Mouse (Mus musculus) MEL (cell line): Measurements from ENCODE around the gene Epb41l1. TPM values are rescaled to one million over a fixed set of nuclear protein-coding genes. Genes with fewer than 3 reads are reported as not detected.

Experiments used
- DNase-seq: peaks from one replicate; pipeline ENCODE4 v3.0.0; 2011; ENCODE audit warnings: low read depth, low spot score
- H3K27ac ChIP-seq: 2 replicates; pipeline ENCODE4 v1.5.1; 2012; ENCODE audit warnings: low read depth, mild to moderate bottlenecking, control low read depth, low read length, moderate library complexity; ENCODE audit not compliant: control insufficient read depth
- H3K27me3 ChIP-seq, 2 experiments: fragments of 150-350 bp in 1 of 2; sonication (generic) in 1 of 2; 2 replicates each; pipeline ENCODE4 v1.6.1; 2012; ENCODE audit warnings: low read length in 2 of 2, mild to moderate bottlenecking in 2 of 2, improper control_type of control experiment in 1 of 2, moderate library complexity in 1 of 2; ENCODE audit not compliant: insufficient read depth in 2 of 2, control insufficient read depth in 1 of 2
- H3K36me3 ChIP-seq, 2 experiments: 2 replicates each; pipeline ENCODE4 v1.6.1; 2012 to 2014; ENCODE audit warnings: low read length in 2 of 2, improper control_type of control experiment in 1 of 2, inconsistent platforms in 1 of 2, mild to moderate bottlenecking in 1 of 2; ENCODE audit not compliant: insufficient read depth in 2 of 2, control insufficient read depth in 1 of 2
- H3K4me1 ChIP-seq, 2 experiments: fragments of 150-350 bp in 1 of 2; sonication (generic) in 1 of 2; 2 replicates each; pipeline ENCODE4 v1.6.1; 2012; ENCODE audit warnings: low read length in 2 of 2, improper control_type of control experiment in 1 of 2, mild to moderate bottlenecking in 1 of 2; ENCODE audit not compliant: insufficient read depth in 2 of 2, control insufficient read depth in 1 of 2
- H3K4me3 ChIP-seq, 2 experiments: fragments of 150-350 bp in 1 of 2; sonication (generic) in 1 of 2; 2 replicates each; pipeline ENCODE4 v1.5.1; 2012; ENCODE audit warnings: low read depth in 2 of 2, low read length in 2 of 2, mild to moderate bottlenecking in 2 of 2, moderate library complexity in 2 of 2, control low read depth in 1 of 2, improper control_type of control experiment in 1 of 2; ENCODE audit not compliant: control insufficient read depth in 1 of 2, insufficient read depth in 1 of 2
- H3K79me2 ChIP-seq: 2 replicates; pipeline ENCODE4 v1.6.1; 2012; ENCODE audit warnings: mild to moderate bottlenecking, low read length, moderate library complexity; ENCODE audit not compliant: control insufficient read depth, poor library complexity, insufficient read depth
- H3K9ac ChIP-seq: 2 replicates; pipeline ENCODE4 v1.6.1; 2012; ENCODE audit warnings: low read depth, mild to moderate bottlenecking, control low read depth, low read length, moderate library complexity; ENCODE audit not compliant: control insufficient read depth, poor library complexity, severe bottlenecking
- H3K9me3 ChIP-seq: fragments of 150-350 bp; sonication (generic); replicated peaks from 2 replicates; pipeline ENCODE4 v1.6.1; 2012; ENCODE audit warnings: mild to moderate bottlenecking, low read length, improper control_type of control experiment, moderate library complexity; ENCODE audit not compliant: insufficient read depth
- BHLHE40 ChIP-seq: IDR thresholded peaks from 2 replicates; pipeline ENCODE4 v1.6.1; 2012; ENCODE audit warnings: low read depth, mild to moderate bottlenecking, inconsistent platforms, low read length, improper control_type of control experiment, borderline replicate concordance
- CHD1 ChIP-seq: IDR thresholded peaks from 2 replicates; pipeline ENCODE4 v1.6.1; 2012; ENCODE audit warnings: low read depth, mild to moderate bottlenecking, inconsistent platforms, low read length, improper control_type of control experiment
- EP300 ChIP-seq, 2 experiments: IDR thresholded peaks; 2 replicates each; pipeline ENCODE4 v1.6.1; 2011; ENCODE audit warnings: improper control_type of control experiment in 2 of 2, low read length in 2 of 2, low read depth in 1 of 2, mild to moderate bottlenecking in 1 of 2
- ETS1 ChIP-seq: IDR thresholded peaks from 2 replicates; pipeline ENCODE4 v1.6.1; 2012; ENCODE audit warnings: low read depth, mild to moderate bottlenecking, inconsistent platforms, low read length, improper control_type of control experiment, moderate library complexity
- GABPA ChIP-seq: IDR thresholded peaks from 2 replicates; pipeline ENCODE4 v1.6.1; 2012; ENCODE audit warnings: low read depth, mild to moderate bottlenecking, inconsistent platforms, low read length, improper control_type of control experiment, moderate library complexity
- JUND ChIP-seq: IDR thresholded peaks from 2 replicates; pipeline ENCODE4 v1.6.1; 2011; ENCODE audit warnings: low read depth, mild to moderate bottlenecking, improper control_type of control experiment, low read length
- MAX ChIP-seq: IDR thresholded peaks from 2 replicates; pipeline ENCODE4 v1.6.1; 2011; ENCODE audit warnings: low read length, improper control_type of control experiment
- MXI1 ChIP-seq: IDR thresholded peaks from 2 replicates; pipeline ENCODE4 v1.6.1; 2011; ENCODE audit warnings: mild to moderate bottlenecking, low read depth, low read length, improper control_type of control experiment
- MYB ChIP-seq: IDR thresholded peaks from 2 replicates; pipeline ENCODE4 v1.6.1; 2011; ENCODE audit warnings: mild to moderate bottlenecking, low read depth, low read length, improper control_type of control experiment
- POLR2A ChIP-seq, 2 experiments: IDR thresholded peaks; 2 replicates each; pipeline ENCODE4 v1.6.1; 2011 to 2012; ENCODE audit warnings: low read length in 2 of 2, mild to moderate bottlenecking in 2 of 2, control low read depth in 1 of 2, improper control_type of control experiment in 1 of 2, low read depth in 1 of 2, moderate library complexity in 1 of 2; ENCODE audit not compliant: control insufficient read depth in 1 of 2, insufficient read depth in 1 of 2, poor library complexity in 1 of 2
- RAD21 ChIP-seq: IDR thresholded peaks from 2 replicates; pipeline ENCODE4 v1.6.1; 2011; ENCODE audit warnings: mild to moderate bottlenecking, low read depth, low read length, improper control_type of control experiment
- SIN3A ChIP-seq: IDR thresholded peaks from 2 replicates; pipeline ENCODE4 v1.6.1; 2012; ENCODE audit warnings: low read length, improper control_type of control experiment, inconsistent platforms
- TAL1 ChIP-seq: IDR thresholded peaks from 2 replicates; pipeline ENCODE4 v1.6.1; 2012; ENCODE audit warnings: mild to moderate bottlenecking, inconsistent platforms, low read length, moderate library complexity, mixed read lengths
- TBP ChIP-seq: IDR thresholded peaks from 2 replicates; pipeline ENCODE4 v1.8.0; 2011; ENCODE audit warnings: low read depth, low read length, improper control_type of control experiment
- UBTF ChIP-seq: IDR thresholded peaks from 2 replicates; pipeline ENCODE4 v1.6.1; 2012; ENCODE audit warnings: low read depth, mild to moderate bottlenecking, inconsistent platforms, low read length, improper control_type of control experiment, moderate library complexity, borderline replicate concordance; ENCODE audit not compliant: insufficient read depth
- USF1 ChIP-seq: IDR thresholded peaks from 2 replicates; pipeline ENCODE4 v1.6.1; 2014; ENCODE audit warnings: low read depth, mild to moderate bottlenecking, inconsistent platforms, low read length, improper control_type of control experiment, moderate library complexity
- USF2 ChIP-seq, 2 experiments: IDR thresholded peaks; 2 replicates each; pipeline ENCODE4 v1.6.1; 2011 to 2012; ENCODE audit warnings: improper control_type of control experiment in 2 of 2, low read length in 2 of 2, borderline replicate concordance in 1 of 2, inconsistent platforms in 1 of 2, low read depth in 1 of 2, mild to moderate bottlenecking in 1 of 2; ENCODE audit not compliant: insufficient read depth in 1 of 2
- ZKSCAN1 ChIP-seq: IDR thresholded peaks from 2 replicates; pipeline ENCODE4 v1.6.1; 2012; ENCODE audit warnings: low read depth, mild to moderate bottlenecking, inconsistent platforms, low read length, improper control_type of control experiment, moderate library complexity
- ZMIZ1 ChIP-seq: IDR thresholded peaks from 2 replicates; pipeline ENCODE4 v1.6.1; 2012; ENCODE audit warnings: low read depth, mild to moderate bottlenecking, inconsistent platforms, low read length, improper control_type of control experiment, moderate library complexity
- polyA plus RNA-seq, 2 experiments: library from polyadenylated mRNA; stranded (reverse) in 1 of 2; unstranded in 1 of 2; fragments of >175 nt in 1 of 2; fragments of >200 nt in 1 of 2; gene quantifications; 2 replicates each; pipeline versions ENCODE4 v1.2.1 to v1.2.4; 2012; ENCODE audit warnings: low replicate concordance in 2 of 2, low read depth in 1 of 2; ENCODE audit not compliant: insufficient read length in 2 of 2, insufficient read depth in 1 of 2, missing spikeins in 1 of 2
- total RNA-seq: library from RNA; depleted of rRNA; stranded (reverse); fragments of 300-350 nt; gene quantifications from 2 replicates; pipeline ENCODE4 v1.2.3, GENCODE M21; 2012

The Epb41l1 gene
- total and polyA plus RNA-seq, 3 experiments: 1.5 to 7.3 TPM; not detected in 1

GRCm38 (mm10) chr2:156439666-156440462 lies 19.2 kb downstream of the Epb41l1 start:
- Histone ChIP-seq H3K9ac (no peak overlapping the region), H3K79me2 (no peaks in the 10 kb centered on the region), H3K36me3 (no peaks in the 10 kb centered on the region), H3K27me3 (0 out of 4 replicates have a peak, but pooled peaks cover 0 to 1% of the 10 kb centered on the region in 2 experiments), H3K9me3 (no peaks in the 10 kb centered on the region), H3K4me3 (no peak overlapping the region), H3K4me1 (peaks cover 0 to 14% of the 10 kb centered on the region in 2 experiments; a peak in 1 of 4 replicates), H3K27ac (no peak overlapping the region)
- TF ChIP-seq TAL1: no peak
- no peak for TF ChIP-seq MAX
- TF ChIP-seq TBP: no peak
- no peak for TF ChIP-seq USF1
- no peak for TF ChIP-seq BHLHE40
- TF ChIP-seq UBTF: no peak
- no peak for TF ChIP-seq MYB
- TF ChIP-seq JUND: no peak
- no peak for DNase-seq

GRCm38 (mm10) chr2:156441909-156442308 lies 21.2 kb downstream of the Epb41l1 start:
- Histone ChIP-seq H3K4me1 (peaks cover 0 to 14% of the 10 kb centered on the region in 2 experiments; a peak in 1 of 4 replicates), H3K27me3 (no peaks in the 10 kb centered on the region), H3K36me3 (no peaks in the 10 kb centered on the region), H3K79me2 (no peaks in the 10 kb centered on the region), H3K27ac (no peak overlapping the region), H3K4me3 (no peak overlapping the region), H3K9me3 (no peaks in the 10 kb centered on the region), H3K9ac (no peak overlapping the region)
- TF ChIP-seq BHLHE40 (no peak), MXI1 (no peak), MYB (no peak), EP300 (IDR thresholded peaks at IDR 0.05; ENCODE audit: low read depth in 1 of 2, low read length in 2 of 2) (peak in 1 of 2 experiments; percentile 64; a peak in 2 of 4 replicates), ZMIZ1 (no peak), POLR2A (IDR thresholded peaks at IDR 0.05; ENCODE audit: control insufficient read depth in 1 of 2, insufficient read depth in 1 of 2, low read depth in 1 of 2, low read length in 2 of 2, poor library complexity in 1 of 2) (no peak), TAL1 (no peak), GABPA (no peak), RAD21 (no peak), USF2 (IDR thresholded peaks at IDR 0.05; ENCODE audit: borderline replicate concordance in 1 of 2, insufficient read depth in 1 of 2, low read depth in 1 of 2, low read length in 2 of 2) (no peak), ETS1 (0 out of 2 replicates have a peak, but pooled peaks have one; percentile 27), UBTF (no peak), ZKSCAN1 (no peak), SIN3A (no peak), CHD1 (no peak)
- peak; percentile 38 for DNase-seq
